Mouse (Mus musculus) myocyte (in vitro differentiated cells): ENCODE data around the gene Ift43.

Source experiments
- MAX ChIP-seq: IDR thresholded peaks from one replicate; pipeline ENCODE4 v1.6.1; 2011; ENCODE audit warnings: low read depth, mild to moderate bottlenecking, control low read depth
- TCF3 ChIP-seq: IDR thresholded peaks from one replicate; pipeline ENCODE4 v1.6.1; 2011; ENCODE audit warnings: low read depth, control low read depth; ENCODE audit not compliant: insufficient read length

DNA sequence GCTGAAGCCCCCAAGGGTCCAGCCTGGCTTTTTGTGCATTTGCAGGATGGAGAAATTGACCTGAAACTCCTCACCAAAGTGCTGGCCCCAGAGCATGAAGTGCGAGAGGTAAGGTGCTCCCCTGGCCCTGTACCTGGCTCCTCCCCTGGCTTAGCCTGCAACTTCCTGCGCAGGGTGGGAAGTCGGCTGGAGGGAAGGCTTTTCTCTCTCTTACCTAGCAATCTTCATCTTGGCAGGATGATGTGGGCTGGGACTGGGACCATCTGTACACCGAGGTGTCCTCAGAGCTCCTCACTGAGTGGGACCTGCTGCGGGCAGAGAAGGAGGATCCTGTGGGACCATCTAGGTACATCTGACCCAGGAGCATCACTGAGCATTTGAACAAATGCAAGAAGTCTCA is 79.6 kb downstream of the Ift43 start:
- no peak for TF ChIP-seq TCF3
- no peak for TF ChIP-seq MAX
